Mouse (Mus musculus) right cerebral cortex, adult 18-20 months (tissue): ENCODE measurements around the gene Iah1.

Experiments used
- DNase-seq: peaks from one replicate; pipeline ENCODE4 v3.0.0; 2022; ENCODE audit warnings: mixed read lengths

Gene Iah1

GRCm38 (mm10) chr12:21370035-21370611 is 53.9 kb downstream of the Iah1 start:
- DNase-seq: no peak

- peak; percentile 97 for DNase-seq
Measured at GRCm38 (mm10) chr12:21373100-21373819, 57.1 kb downstream of the Iah1 start, which contains the start of gene Adam17. Adam17 (minus strand) TSS chr12:21373632.
